Mouse (Mus musculus): ENCODE measurements around the gene Col6a2. TPM values are rescaled to one million over a fixed set of nuclear protein-coding genes. Genes with fewer than 3 reads are reported as not detected.
A peak's percentile ranks its signal among the peaks of the same experiment; 100 is the strongest.

Gene Col6a2
- polyA plus RNA-seq, 1 experiment from 2014 or later = 9.5 TPM

- H3K27ac ChIP-seq = no peak overlapping the region
- no peaks in the 10 kb centered on the region for H3K9me3 ChIP-seq (replicated peaks)
- no peaks in the 10 kb centered on the region for H3K27me3 ChIP-seq (ENCODE audit: low read depth, poor library complexity, severe bottlenecking)
- no peak for DNase-seq (ENCODE audit: low spot score)
- H3K4me3 ChIP-seq = no peak overlapping the region
- no peaks in the 10 kb centered on the region for H3K36me3 ChIP-seq
- 85% methylated on average over 4 of the region's 4 CpGs for WGBS
- peaks cover 18% of the 10 kb centered on the region for H3K4me1 ChIP-seq
These were observed 22.3 kb upstream of the Col6a2 start for GRCm38 (mm10) chr10:76645686-76646085.

GRCm38 (mm10) chr10:76645066-76645465, 21.6 kb upstream of the Col6a2 start:
- no peak for DNase-seq (ENCODE audit: low spot score)
- no peaks in the 10 kb centered on the region for H3K9me3 ChIP-seq (replicated peaks)
- no peak overlapping the region for H3K4me3 ChIP-seq
- no peaks in the 10 kb centered on the region for H3K27me3 ChIP-seq (ENCODE audit: low read depth, poor library complexity, severe bottlenecking)
- H3K4me1 ChIP-seq = peaks cover 12% of the 10 kb centered on the region
- no peak overlapping the region for H3K27ac ChIP-seq
- H3K36me3 ChIP-seq = no peaks in the 10 kb centered on the region

- no peaks in the 10 kb centered on the region for H3K36me3 ChIP-seq
- peaks cover 8% of the 10 kb centered on the region; the same call in 1 of the 2 replicates for H3K4me1 ChIP-seq
- H3K9me3 ChIP-seq (replicated peaks) = no peaks in the 10 kb centered on the region
- 88% methylated on average over 4 of the region's 4 CpGs for WGBS
- no peak overlapping the region for H3K27ac ChIP-seq
- peak; percentile 14 for DNase-seq (ENCODE audit: low spot score)
- H3K4me3 ChIP-seq = no peak overlapping the region
- H3K27me3 ChIP-seq (ENCODE audit: low read depth, poor library complexity, severe bottlenecking) = no peaks in the 10 kb centered on the region
These were observed 20.6 kb upstream of the Col6a2 start for GRCm38 (mm10) chr10:76643999-76644398.

- Histone ChIP-seq H3K36me3 (no peaks in the 10 kb centered on the region), H3K27me3 (ENCODE audit: low read depth, poor library complexity, severe bottlenecking) (no peaks in the 10 kb centered on the region), H3K27ac (peak overlapping the region; percentile 67), H3K4me3 (no peak overlapping the region), H3K9me3 (replicated peaks) (no peaks in the 10 kb centered on the region), H3K4me1 (peaks cover 8% of the 10 kb centered on the region; the same call in 1 of the 2 replicates)
- no peak for DNase-seq (ENCODE audit: low spot score)
- 84% methylated on average over 9 of the region's 9 CpGs for WGBS
These were observed 20.0 kb upstream of the Col6a2 start for GRCm38 (mm10) chr10:76643446-76643845.

- no peak overlapping the region for H3K4me3 ChIP-seq
- no peaks in the 10 kb centered on the region for H3K36me3 ChIP-seq
- H3K27me3 ChIP-seq (ENCODE audit: low read depth, poor library complexity, severe bottlenecking) = no peaks in the 10 kb centered on the region
- H3K27ac ChIP-seq = peak overlapping the region; percentile 67
- DNase-seq (ENCODE audit: low spot score) = no peak
- WGBS = 80% methylated on average over 9 of the region's 9 CpGs
- H3K4me1 ChIP-seq = peaks cover 8% of the 10 kb centered on the region; the same call in 1 of the 2 replicates
- no peaks in the 10 kb centered on the region for H3K9me3 ChIP-seq (replicated peaks)
These were observed 19.4 kb upstream of the Col6a2 start for GRCm38 (mm10) chr10:76642628-76643434.

GRCm38 (mm10) chr10:76641894-76642627, 18.6 kb upstream of the Col6a2 start:
- H3K4me1 ChIP-seq = peaks cover 9% of the 10 kb centered on the region
- no peak overlapping the region for H3K27ac ChIP-seq
- H3K9me3 ChIP-seq (replicated peaks) = no peaks in the 10 kb centered on the region
- H3K27me3 ChIP-seq (ENCODE audit: low read depth, poor library complexity, severe bottlenecking) = no peaks in the 10 kb centered on the region
- 94% methylated on average over 13 of the region's 13 CpGs for WGBS
- H3K36me3 ChIP-seq = no peaks in the 10 kb centered on the region
- no peak overlapping the region for H3K4me3 ChIP-seq
- DNase-seq (ENCODE audit: low spot score) = no peak

GRCm38 (mm10) chr10:76639952-76640351, 16.5 kb upstream of the Col6a2 start:
- Histone ChIP-seq H3K4me1 (peaks cover 30% of the 10 kb centered on the region), H3K9me3 (replicated peaks) (no peaks in the 10 kb centered on the region), H3K36me3 (no peaks in the 10 kb centered on the region), H3K27ac (no peak overlapping the region), H3K4me3 (no peak overlapping the region), H3K27me3 (ENCODE audit: low read depth, poor library complexity, severe bottlenecking) (no peaks in the 10 kb centered on the region)
- DNase-seq (ENCODE audit: low spot score) = no peak
- WGBS = 90% methylated on average over 2 of the region's 2 CpGs

GRCm38 (mm10) chr10:76636601-76637000, 13.2 kb upstream of the Col6a2 start:
- DNase-seq (ENCODE audit: low spot score) = no peak
- peaks cover 47% of the 10 kb centered on the region for H3K4me1 ChIP-seq
- no peak overlapping the region for H3K4me3 ChIP-seq
- peak overlapping the region; percentile 85 for H3K27ac ChIP-seq
- no peaks in the 10 kb centered on the region for H3K9me3 ChIP-seq (replicated peaks)
- no peaks in the 10 kb centered on the region for H3K36me3 ChIP-seq
- no peaks in the 10 kb centered on the region for H3K27me3 ChIP-seq (ENCODE audit: low read depth, poor library complexity, severe bottlenecking)
- 92% methylated on average over 4 of the region's 4 CpGs for WGBS

GRCm38 (mm10) chr10:76636026-76636425, 12.6 kb upstream of the Col6a2 start:
- Histone ChIP-seq H3K27ac (peak overlapping the region; percentile 85), H3K9me3 (replicated peaks) (no peaks in the 10 kb centered on the region), H3K4me3 (no peak overlapping the region), H3K4me1 (peaks cover 47% of the 10 kb centered on the region), H3K36me3 (no peaks in the 10 kb centered on the region), H3K27me3 (ENCODE audit: low read depth, poor library complexity, severe bottlenecking) (no peaks in the 10 kb centered on the region)
- WGBS = 27% methylated on average over 3 of the region's 3 CpGs
- DNase-seq (ENCODE audit: low spot score) = peak; percentile 68

- H3K36me3 ChIP-seq = no peaks in the 10 kb centered on the region
- H3K9me3 ChIP-seq (replicated peaks) = no peaks in the 10 kb centered on the region
- peaks cover 47% of the 10 kb centered on the region for H3K4me1 ChIP-seq
- H3K4me3 ChIP-seq = no peak overlapping the region
- DNase-seq (ENCODE audit: low spot score) = no peak
- H3K27me3 ChIP-seq (ENCODE audit: low read depth, poor library complexity, severe bottlenecking) = no peaks in the 10 kb centered on the region
- WGBS = 82% methylated on average over 5 of the region's 5 CpGs
- peak overlapping the region; percentile 81 for H3K27ac ChIP-seq
These were observed 11.2 kb upstream of the Col6a2 start for GRCm38 (mm10) chr10:76634584-76634983.

GRCm38 (mm10) chr10:76634094-76634571, 10.7 kb upstream of the Col6a2 start:
- no peaks in the 10 kb centered on the region for H3K36me3 ChIP-seq
- H3K9me3 ChIP-seq (replicated peaks) = no peaks in the 10 kb centered on the region
- H3K4me1 ChIP-seq = peaks cover 47% of the 10 kb centered on the region
- no peaks in the 10 kb centered on the region for H3K27me3 ChIP-seq (ENCODE audit: low read depth, poor library complexity, severe bottlenecking)
- H3K4me3 ChIP-seq = no peak overlapping the region
- DNase-seq (ENCODE audit: low spot score) = no peak
- WGBS = 76% methylated on average over 7 of the region's 7 CpGs
- H3K27ac ChIP-seq = peak overlapping the region; percentile 81

- H3K27me3 ChIP-seq (ENCODE audit: low read depth, poor library complexity, severe bottlenecking) = no peaks in the 10 kb centered on the region
- peaks cover 47% of the 10 kb centered on the region for H3K4me1 ChIP-seq
- H3K36me3 ChIP-seq = no peaks in the 10 kb centered on the region
- DNase-seq (ENCODE audit: low spot score) = no peak
- WGBS = 70% methylated on average over 8 of the region's 8 CpGs
- H3K9me3 ChIP-seq (replicated peaks) = no peaks in the 10 kb centered on the region
- H3K4me3 ChIP-seq = no peak overlapping the region
- peak overlapping the region; percentile 42; the same call in 1 of the 2 replicates for H3K27ac ChIP-seq
These were observed 9.2 kb upstream of the Col6a2 start for GRCm38 (mm10) chr10:76632630-76633029.

GRCm38 (mm10) chr10:76630657-76631056, 7.2 kb upstream of the Col6a2 start:
- Histone ChIP-seq H3K27me3 (ENCODE audit: low read depth, poor library complexity, severe bottlenecking) (no peaks in the 10 kb centered on the region), H3K27ac (no peak overlapping the region), H3K4me1 (peaks cover 33% of the 10 kb centered on the region), H3K36me3 (no peaks in the 10 kb centered on the region), H3K4me3 (no peak overlapping the region), H3K9me3 (replicated peaks) (no peaks in the 10 kb centered on the region)
- DNase-seq (ENCODE audit: low spot score) = no peak
- 94% methylated on average over 1 of the region's 1 CpGs for WGBS

Measured in limb, embryonic 10.5 days (tissue).